Mouse (Mus musculus) neural tube, embryonic 12.5 days (tissue): ENCODE results near the gene Gpr161. TPM values are rescaled to one million over a fixed set of nuclear protein-coding genes. Genes with fewer than 3 reads are reported as not detected.

ENCODE experiments used
- ATAC-seq: fragments of 200-750 bp; cut with Nextera tagmentation; 2 replicates; pipeline ENCODE4 v1.8.0; 2017; ENCODE audit warnings: low read depth, mild to moderate bottlenecking, moderate TSS enrichment, moderate library complexity; ENCODE audit not compliant: low FRiP score
- H3K27ac ChIP-seq: fragments of 300-500 bp; sonication (generic); 2 replicates; pipeline ENCODE4 v1.5.1; 2016
- H3K27me3 ChIP-seq: fragments of 300-500 bp; sonication (generic); replicated peaks from 2 replicates; pipeline ENCODE4 v1.6.1; 2016; ENCODE audit warnings: mild to moderate bottlenecking
- H3K36me3 ChIP-seq: fragments of 300-500 bp; sonication (generic); 2 replicates; pipeline ENCODE4 v1.6.1; 2016; ENCODE audit warnings: mild to moderate bottlenecking
- H3K4me1 ChIP-seq: fragments of 300-500 bp; sonication (generic); 2 replicates; pipeline ENCODE4 v1.6.1; 2016
- H3K4me2 ChIP-seq: fragments of 300-500 bp; sonication (generic); replicated peaks from 2 replicates; pipeline ENCODE4 v1.6.1; 2016; ENCODE audit warnings: mild to moderate bottlenecking
- H3K4me3 ChIP-seq: fragments of 300-500 bp; sonication (generic); 2 replicates; pipeline ENCODE4 v1.5.1; 2016
- H3K9ac ChIP-seq: fragments of 300-500 bp; sonication (generic); 2 replicates; pipeline ENCODE4 v1.6.1; 2016; ENCODE audit warnings: mild to moderate bottlenecking
- H3K9me3 ChIP-seq: fragments of 300-500 bp; sonication (generic); 2 replicates; pipeline ENCODE4 v1.6.1; 2016; ENCODE audit warnings: mild to moderate bottlenecking
- WGBS: fragments of 180-500 bp; shearing (Covaris S2); methylation state at CpG from one replicate; pipeline ENCODE4 v1.1.7; 2016; 5-methylcytosine and 5-hydroxymethylcytosine counted together
- polyA plus RNA-seq: library from polyadenylated mRNA; unstranded; fragments of >200 nt; fragmentation: Nextera tagmentation; extraction: Ambion mirVana; gene quantifications from 2 replicates; pipeline ENCODE4 v1.2.1, GENCODE M21; 2016

Gene Gpr161
- polyA plus RNA-seq = 3.0 and 3.1 TPM in 2 replicates

GRCm38 (mm10) chr1:165295489-165295888, at the start of gene Gpr161:
Gene Gpr161 (plus strand): TSS chr1:165295789.
- Histone ChIP-seq H3K27me3 (no peaks in the 10 kb centered on the region), H3K4me1 (no peaks in the 10 kb centered on the region), H3K9me3 (no peaks in the 10 kb centered on the region), H3K9ac (no peak within 1 kb of the TSS), H3K36me3 (peaks cover 20% of the 10 kb centered on the region), H3K27ac (no peak within 1 kb of the TSS), H3K4me3 (no peak within 1 kb of the TSS), H3K4me2 (no peak within 1 kb of the TSS)
- WGBS = 97% methylated on average over 1 of the region's 1 CpGs
- no peak for ATAC-seq

GRCm38 (mm10) chr1:165246587-165246986, 49.0 kb upstream of the Gpr161 start:
- Histone ChIP-seq H3K4me1 (no peaks in the 10 kb centered on the region), H3K9ac (no peak overlapping the region), H3K4me3 (no peak overlapping the region), H3K4me2 (no peak overlapping the region), H3K36me3 (no peaks in the 10 kb centered on the region), H3K9me3 (no peaks in the 10 kb centered on the region), H3K27ac (no peak overlapping the region), H3K27me3 (no peaks in the 10 kb centered on the region)
- WGBS = 83% methylated on average over 5 of the region's 5 CpGs
- no peak for ATAC-seq

GRCm38 (mm10) chr1:165247085-165247484, 48.5 kb upstream of the Gpr161 start:
- Histone ChIP-seq H3K4me3 (no peak overlapping the region), H3K27me3 (no peaks in the 10 kb centered on the region), H3K36me3 (no peaks in the 10 kb centered on the region), H3K9ac (no peak overlapping the region), H3K4me1 (no peaks in the 10 kb centered on the region), H3K9me3 (no peaks in the 10 kb centered on the region), H3K4me2 (no peak overlapping the region), H3K27ac (no peak overlapping the region)
- no peak for ATAC-seq
- 68% methylated on average over 5 of the region's 5 CpGs for WGBS

GRCm38 (mm10) chr1:165247788-165248187, 47.8 kb upstream of the Gpr161 start:
- H3K9me3 ChIP-seq = no peaks in the 10 kb centered on the region
- WGBS = 82% methylated on average over 3 of the region's 3 CpGs
- no peak overlapping the region for H3K4me2 ChIP-seq
- H3K9ac ChIP-seq = no peak overlapping the region
- H3K27me3 ChIP-seq = no peaks in the 10 kb centered on the region
- no peaks in the 10 kb centered on the region for H3K4me1 ChIP-seq
- no peak for ATAC-seq
- no peak overlapping the region for H3K4me3 ChIP-seq
- H3K27ac ChIP-seq = no peak overlapping the region
- no peaks in the 10 kb centered on the region for H3K36me3 ChIP-seq

DNA sequence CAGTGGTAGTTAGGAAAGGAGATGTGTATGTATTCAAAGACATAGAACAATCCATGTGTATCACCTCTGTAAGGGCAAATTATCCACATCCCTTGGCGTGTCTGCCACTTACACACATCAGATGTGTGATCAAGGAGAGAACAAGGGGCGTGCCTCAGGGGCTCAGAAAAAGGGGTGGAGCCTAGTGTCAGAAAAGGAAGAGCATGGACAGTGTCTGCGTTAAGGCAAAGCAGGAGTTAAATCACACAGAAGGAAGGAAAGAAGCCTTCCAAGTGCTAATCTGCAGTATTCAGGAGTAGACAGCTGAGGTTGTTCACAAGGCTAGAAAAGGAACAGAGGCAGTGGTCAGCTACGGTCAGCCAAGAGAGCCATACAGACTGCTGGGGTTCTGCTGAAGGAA, 46.7 kb upstream of the Gpr161 start:
- Histone ChIP-seq H3K36me3 (no peaks in the 10 kb centered on the region), H3K27ac (no peak overlapping the region), H3K9me3 (no peaks in the 10 kb centered on the region), H3K27me3 (no peaks in the 10 kb centered on the region), H3K4me1 (no peaks in the 10 kb centered on the region), H3K4me2 (no peak overlapping the region), H3K9ac (no peak overlapping the region), H3K4me3 (no peak overlapping the region)
- WGBS = 69% methylated on average over 4 of the region's 4 CpGs
- ATAC-seq = no peak

- H3K27ac ChIP-seq = no peak overlapping the region
- H3K4me1 ChIP-seq = no peaks in the 10 kb centered on the region
- H3K27me3 ChIP-seq = no peaks in the 10 kb centered on the region
- no peak overlapping the region for H3K9ac ChIP-seq
- WGBS = 87% methylated on average over 2 of the region's 2 CpGs
- no peak overlapping the region for H3K4me3 ChIP-seq
- H3K4me2 ChIP-seq = no peak overlapping the region
- no peaks in the 10 kb centered on the region for H3K9me3 ChIP-seq
- H3K36me3 ChIP-seq = no peaks in the 10 kb centered on the region
- no peak for ATAC-seq
These were observed 45.0 kb upstream of the Gpr161 start for GRCm38 (mm10) chr1:165250546-165250945.

GRCm38 (mm10) chr1:165252027-165252671, 43.4 kb upstream of the Gpr161 start:
- no peak for ATAC-seq
- Histone ChIP-seq H3K9ac (no peak overlapping the region), H3K4me2 (no peak overlapping the region; the same call in 1 of the 2 replicates), H3K27ac (no peak overlapping the region), H3K27me3 (no peaks in the 10 kb centered on the region), H3K4me1 (no peaks in the 10 kb centered on the region), H3K4me3 (no peak overlapping the region), H3K9me3 (no peaks in the 10 kb centered on the region), H3K36me3 (no peaks in the 10 kb centered on the region)
- 50% methylated on average over 11 of the region's 11 CpGs for WGBS

DNA sequence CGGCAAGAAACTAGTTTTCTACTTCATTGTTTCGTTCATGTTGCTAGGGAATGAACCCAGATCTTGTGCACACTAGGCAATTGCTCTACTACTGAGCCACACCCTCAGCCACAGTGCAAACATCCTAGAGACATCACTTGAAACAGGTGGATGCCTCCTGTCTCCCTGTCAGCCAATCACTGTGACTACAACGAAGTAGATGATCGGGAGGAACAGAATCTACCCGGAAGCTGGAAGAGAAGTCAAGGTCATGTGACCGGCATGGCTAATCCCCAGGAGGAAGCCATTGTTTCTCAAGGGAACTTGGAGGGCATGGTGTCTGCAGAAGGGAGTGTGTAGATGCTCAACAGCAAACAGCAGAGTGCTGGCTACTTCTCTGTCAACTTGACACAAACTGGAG, 20.6 kb upstream of the Gpr161 start:
- Histone ChIP-seq H3K4me2 (no peak overlapping the region), H3K4me3 (no peak overlapping the region), H3K9me3 (no peaks in the 10 kb centered on the region), H3K4me1 (no peaks in the 10 kb centered on the region), H3K9ac (no peak overlapping the region), H3K36me3 (no peaks in the 10 kb centered on the region), H3K27ac (no peak overlapping the region), H3K27me3 (no peaks in the 10 kb centered on the region)
- WGBS = 89% methylated on average over 6 of the region's 6 CpGs
- ATAC-seq = no peak

DNA sequence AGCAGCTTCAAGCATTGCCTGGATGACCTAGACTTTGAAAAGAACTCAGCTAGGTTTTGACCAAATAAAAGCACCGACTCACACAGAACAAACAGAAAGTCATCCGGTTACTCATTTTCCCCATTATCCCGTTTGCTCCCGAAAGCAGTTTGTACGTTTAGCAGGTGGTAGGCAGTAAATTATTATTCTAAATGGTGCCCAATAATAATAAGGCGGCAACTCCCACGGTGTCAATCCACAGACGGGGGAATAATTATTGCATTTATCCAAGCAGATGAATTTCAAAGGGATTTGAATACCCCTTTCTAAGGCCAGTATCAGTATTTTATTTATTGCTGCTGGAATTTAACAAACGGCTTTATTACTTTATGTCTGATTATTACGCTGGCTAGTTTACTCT, 14.8 kb upstream of the Gpr161 start:
- Histone ChIP-seq H3K27ac (peak overlapping the region; percentile 80; the same call in 1 of the 2 replicates), H3K4me2 (peak overlapping the region; percentile 89)

DNA sequence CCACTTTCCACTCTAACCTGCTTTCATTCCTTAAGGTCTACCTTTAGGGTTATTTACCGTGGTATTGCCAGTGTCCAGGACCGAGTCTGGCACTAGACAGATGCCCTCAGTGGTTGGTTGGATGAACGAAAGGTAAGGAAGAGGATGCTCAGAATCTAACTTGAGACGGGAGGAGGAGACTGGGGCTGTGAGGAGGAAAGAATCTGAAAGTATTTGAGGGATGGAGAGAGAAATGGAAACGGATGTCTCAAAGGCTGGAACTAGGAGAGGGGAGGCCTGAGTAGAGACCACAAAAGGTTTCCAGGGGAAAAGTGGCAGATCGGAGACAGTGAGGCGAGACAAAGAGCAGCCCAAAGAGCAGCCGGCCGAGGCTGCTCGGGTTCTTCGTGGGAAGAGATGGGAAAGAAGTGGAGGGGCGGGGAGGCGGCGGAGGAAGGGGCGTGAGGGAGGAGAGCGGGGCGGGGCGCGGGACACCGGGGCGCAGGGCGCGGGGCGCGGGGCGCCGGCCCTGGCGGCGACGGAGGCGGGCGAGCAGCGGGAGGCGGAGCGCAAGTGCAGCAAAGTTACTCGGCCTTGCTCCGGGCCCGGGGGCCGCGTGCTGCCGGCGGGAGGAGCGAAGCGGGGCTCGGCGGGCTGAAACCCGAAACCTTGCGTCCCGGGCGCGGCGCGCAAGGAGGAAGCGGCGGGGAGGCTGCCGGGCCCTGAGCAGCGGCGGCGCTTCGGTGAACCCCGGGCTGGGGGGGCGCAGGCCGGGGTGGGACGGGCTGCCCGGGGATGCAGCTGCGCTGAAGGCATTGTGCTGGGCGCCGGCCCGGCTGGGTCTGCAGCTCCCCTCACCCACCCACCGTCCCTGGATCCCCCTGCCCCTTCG, 14.0 kb upstream of the Gpr161 start:
- H3K27ac ChIP-seq = peak overlapping the region; percentile 80
- peak overlapping the region; percentile 87 for H3K9ac ChIP-seq
- under 1% methylated on average over 62 of the region's 71 CpGs for WGBS
- peaks cover 38% of the 10 kb centered on the region for H3K4me1 ChIP-seq
- H3K9me3 ChIP-seq = no peaks in the 10 kb centered on the region
- H3K36me3 ChIP-seq = no peaks in the 10 kb centered on the region
- H3K4me3 ChIP-seq = peak overlapping the region; percentile 82
- H3K4me2 ChIP-seq = peak overlapping the region; percentile 89
- H3K27me3 ChIP-seq = 0 out of 2 replicates have a peak, but pooled peaks cover 3% of the 10 kb centered on the region
- ATAC-seq = peak; percentile 83

More for the DNA sequence above, 14.8 kb upstream of the Gpr161 start:
- no peak for ATAC-seq
- WGBS = 13% methylated on average over 10 of the region's 10 CpGs
- no peaks in the 10 kb centered on the region for H3K9me3 ChIP-seq
- H3K27me3 ChIP-seq = 0 out of 2 replicates have a peak, but pooled peaks cover 3% of the 10 kb centered on the region
- no peak overlapping the region; the same call in 1 of the 2 replicates for H3K4me3 ChIP-seq
- H3K4me1 ChIP-seq = peaks cover 38% of the 10 kb centered on the region
- peak overlapping the region; percentile 87 for H3K9ac ChIP-seq
- H3K36me3 ChIP-seq = no peaks in the 10 kb centered on the region

DNA sequence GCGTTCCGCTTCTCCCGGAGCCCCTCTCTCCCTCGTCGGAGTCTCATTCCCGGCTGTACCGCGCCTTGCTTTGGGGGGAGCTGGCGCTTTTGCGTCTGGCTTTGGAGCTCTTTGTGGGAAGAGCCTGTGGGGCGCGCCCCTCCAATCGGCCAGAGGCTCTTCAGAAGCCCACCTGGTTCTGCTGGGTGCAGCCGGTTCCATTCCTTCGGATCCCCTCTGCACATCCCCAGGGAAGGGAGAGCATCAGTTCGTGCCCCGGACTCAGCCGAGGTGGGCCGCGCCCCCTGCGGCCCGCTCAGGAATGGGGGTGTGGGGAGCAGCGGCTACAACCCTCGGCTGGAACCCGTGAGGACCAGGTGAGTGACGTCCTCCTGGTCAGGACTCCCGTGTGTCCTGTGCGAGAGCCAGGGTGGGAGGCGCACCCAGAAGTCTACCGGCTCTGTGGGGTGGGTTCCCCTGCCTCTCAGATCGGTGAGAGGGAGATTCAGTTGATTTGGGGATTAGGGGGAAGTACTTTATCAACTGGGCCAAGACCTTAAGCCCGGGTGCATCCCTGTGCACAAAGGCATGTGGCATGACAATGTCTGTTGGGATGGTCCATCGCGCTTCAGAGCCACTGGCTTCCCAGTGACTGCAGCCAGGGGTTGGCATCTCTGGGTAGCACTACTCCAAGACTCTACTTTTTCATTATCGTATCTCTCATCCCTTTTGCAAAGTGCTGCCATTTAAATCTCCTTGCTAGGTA, 13.2 kb upstream of the Gpr161 start:
- Histone ChIP-seq H3K4me2 (peak overlapping the region; percentile 89), H3K9ac (peak overlapping the region; percentile 87), H3K4me1 (peaks cover 38% of the 10 kb centered on the region), H3K4me3 (peak overlapping the region; percentile 82), H3K27me3 (0 out of 2 replicates have a peak, but pooled peaks cover 3% of the 10 kb centered on the region), H3K9me3 (no peaks in the 10 kb centered on the region), H3K27ac (peak overlapping the region; percentile 80), H3K36me3 (peaks cover 1% of the 10 kb centered on the region; the same call in 1 of the 2 replicates)
- WGBS = under 1% methylated on average over 35 of the region's 35 CpGs
- peak; percentile 69 for ATAC-seq

DNA sequence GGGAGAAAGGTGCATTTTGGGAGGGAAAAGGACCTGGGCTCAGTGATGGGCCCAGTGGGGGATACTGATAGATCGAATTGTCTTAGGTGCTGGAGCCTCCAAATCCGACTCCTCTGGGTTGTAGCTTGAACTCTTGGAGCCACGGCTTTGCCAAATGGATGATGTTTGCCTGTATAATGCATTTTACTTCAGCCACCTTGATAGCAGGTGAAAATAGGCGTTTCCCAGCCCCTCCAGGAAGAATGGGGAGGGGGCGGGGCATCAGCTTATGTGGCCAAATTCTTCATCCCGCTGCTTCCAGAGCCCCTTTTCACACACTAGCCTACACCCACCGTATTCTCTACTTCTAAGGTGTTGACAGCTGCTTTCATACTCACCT, 12.6 kb upstream of the Gpr161 start:
- peaks cover 38% of the 10 kb centered on the region for H3K4me1 ChIP-seq
- 0 out of 2 replicates have a peak, but pooled peaks have one; percentile 0 for ATAC-seq
- no peaks in the 10 kb centered on the region for H3K9me3 ChIP-seq
- H3K27ac ChIP-seq = no peak overlapping the region
- peak overlapping the region; percentile 82 for H3K4me3 ChIP-seq
- peak overlapping the region; percentile 87 for H3K9ac ChIP-seq
- 16% methylated on average over 7 of the region's 7 CpGs for WGBS
- H3K4me2 ChIP-seq = peak overlapping the region; percentile 89
- 0 out of 2 replicates have a peak, but pooled peaks cover 3% of the 10 kb centered on the region for H3K27me3 ChIP-seq
- peaks cover 5% of the 10 kb centered on the region for H3K36me3 ChIP-seq
